ENCODE assay signal across 8 mouse cellular contexts in genomic region chr11:106192657-106193370, GRCm38 (mm10). TPM values are rescaled to one million over a fixed set of nuclear protein-coding genes. Genes with fewer than 3 reads are reported as not detected.
DNase-seq lines count a peak whose midpoint lies in the region; ATAC-seq and TF ChIP-seq lines count a peak whose summit lies in the region.

No protein-coding gene starts in this region.

- peaks cover 33% of the 10 kb centered on the region for H3K36me3 ChIP-seq in G1E (replicated peaks)
- peaks cover 16% of the 10 kb centered on the region for H3K36me3 ChIP-seq in forebrain, embryonic 15.5 days
- peaks cover 8% of the 10 kb centered on the region for H3K36me3 ChIP-seq in midbrain, embryonic 16.5 days (ENCODE audit: control insufficient read depth, insufficient read depth, low read length)

- peak; percentile 55 for DNase-seq in cerebellum, adult 9-10 months
- DNase-seq in cerebellum, postnatal 36 days: no peak
- DNase-seq in G1E (ENCODE audit: low spot score): no peak
- peak; percentile 55 to 65 for DNase-seq in kidney, postnatal 25 days
- no peak for DNase-seq in layer of hippocampus, postnatal 36 days
- no peak for DNase-seq in adrenal gland, adult 8-10 months

- peak overlapping the region; percentile 79 for H3K4me3 ChIP-seq in G1E (ENCODE audit: low read depth, low read length)
- peak overlapping the region; percentile 79 for H3K4me3 ChIP-seq in forebrain, embryonic 15.5 days
- H3K4me3 ChIP-seq in midbrain, embryonic 16.5 days (ENCODE audit: low read depth, low read length): peak overlapping the region; percentile 77

- peak overlapping the region; percentile 89 for H3K27ac ChIP-seq in forebrain, embryonic 15.5 days (replicated peaks)
- H3K27ac ChIP-seq in midbrain, embryonic 16.5 days (ENCODE audit: low read length): peak overlapping the region; percentile 85

- ATAC-seq in G1E (ENCODE audit: extremely low read depth, insufficient number of reproducible peaks, low FRiP score, poor library complexity, severe bottlenecking): no peak
- ATAC-seq in forebrain, embryonic 15.5 days (replicated peaks): peak; percentile 36; the same call in 1 of the 2 replicates
- peak; percentile 49; the same call in 1 of the 2 replicates for ATAC-seq in midbrain, embryonic 16.5 days

- 9% methylated on average over 19 of the region's 19 CpGs for WGBS in forebrain, embryonic 15.5 days
- WGBS in midbrain, embryonic 16.5 days: 12% methylated on average over 19 of the region's 19 CpGs

- H3K27me3 ChIP-seq in G1E (ENCODE audit: insufficient read depth, low read length): no peaks in the 10 kb centered on the region
- H3K27me3 ChIP-seq in forebrain, embryonic 15.5 days: no peaks in the 10 kb centered on the region
- H3K27me3 ChIP-seq in midbrain, embryonic 16.5 days (ENCODE audit: control insufficient read depth, insufficient read depth, low read depth, low read length): no peaks in the 10 kb centered on the region

- no peak for TF ChIP-seq CTCF in G1E (IDR thresholded peaks at IDR 0.05; ENCODE audit: low read depth, low read length)

- peak overlapping the region; percentile 84 for H3K9ac ChIP-seq in forebrain, embryonic 15.5 days (replicated peaks)
- peak overlapping the region; percentile 83 for H3K9ac ChIP-seq in midbrain, embryonic 16.5 days (ENCODE audit: low read depth, low read length)

- H3K4me1 ChIP-seq in G1E (ENCODE audit: insufficient read depth, low read depth, low read length): peaks cover 24% of the 10 kb centered on the region
- peaks cover 13% of the 10 kb centered on the region for H3K4me1 ChIP-seq in forebrain, embryonic 15.5 days
- peaks cover 10% of the 10 kb centered on the region for H3K4me1 ChIP-seq in midbrain, embryonic 16.5 days (ENCODE audit: control insufficient read depth, insufficient read depth, low read length)

- H3K4me2 ChIP-seq in forebrain, embryonic 15.5 days (replicated peaks): peak overlapping the region; percentile 66
- peak overlapping the region; percentile 75 for H3K4me2 ChIP-seq in midbrain, embryonic 16.5 days (ENCODE audit: low read length)

- no peaks in the 10 kb centered on the region for H3K9me3 ChIP-seq in G1E (replicated peaks)
- no peaks in the 10 kb centered on the region for H3K9me3 ChIP-seq in forebrain, embryonic 15.5 days
- H3K9me3 ChIP-seq in midbrain, embryonic 16.5 days (replicated peaks; ENCODE audit: control insufficient read depth, low read length, poor library complexity, severe bottlenecking): no peaks in the 10 kb centered on the region

RNA-seq across cellular contexts. Expression of gene Strada, which starts 9.2 kb away (rescaled TPM):
- total RNA-seq in G1E (2014; fragmentation: Nextera tagmentation): 28.9 and 40.2 TPM in 2 replicates
- 19.5 and 21.1 TPM in 2 replicates for total RNA-seq in G1E (2017)
- 32.3 and 36.2 TPM in 2 replicates for polyA plus RNA-seq in G1E (2012)
- polyA plus RNA-seq in forebrain, embryonic 15.5 days (2015; fragmentation: Nextera tagmentation; extraction: Ambion mirVana): 30.1 and 32.2 TPM in 2 replicates
- polyA plus RNA-seq in midbrain, embryonic 16.5 days (2015; fragmentation: Nextera tagmentation; extraction: Ambion mirVana): 25.1 and 28.2 TPM in 2 replicates
- 10 to 100 TPM; 27.5 to 29.9 TPM for total RNA-seq in layer of hippocampus, postnatal 36 days (2021)
- total RNA-seq in adrenal gland, adult 8-10 months (2022): 10 to 100 TPM; 15.1 to 26.8 (median 19.3) TPM

RNA-seq across cellular contexts. Expression of gene Ccdc47, which starts 23.3 kb away (rescaled TPM):
- total RNA-seq in G1E (2014; fragmentation: Nextera tagmentation) (78.5 and 92.2 TPM in 2 replicates), G1E (2017) (90.1 and 129 TPM in 2 replicates)
- polyA plus RNA-seq in G1E (2012): 3.8 and 3.9 TPM in 2 replicates
- 88.5 and 97.6 TPM in 2 replicates for polyA plus RNA-seq in forebrain, embryonic 15.5 days (2015; fragmentation: Nextera tagmentation; extraction: Ambion mirVana)
- 115 and 131 TPM in 2 replicates for polyA plus RNA-seq in midbrain, embryonic 16.5 days (2015; fragmentation: Nextera tagmentation; extraction: Ambion mirVana)
- total RNA-seq in layer of hippocampus, postnatal 36 days (2021): 100 to 1,000 TPM in 1 of 2 experiments, 10 to 100 TPM in 1; 82.8 to 101 TPM
- 100 to 1,000 TPM in 3 of 4 experiments, 10 to 100 TPM in 1; 84.3 to 125 (median 116) TPM for total RNA-seq in adrenal gland, adult 8-10 months (2022)

RNA-seq across cellular contexts. Expression of gene Ddx42, which starts 23.9 kb away (rescaled TPM):
- total RNA-seq in G1E (2014; fragmentation: Nextera tagmentation): 63.7 and 71.8 TPM in 2 replicates
- total RNA-seq in G1E (2017): 89.0 and 112 TPM in 2 replicates
- polyA plus RNA-seq in G1E (2012): 28.4 and 50.3 TPM in 2 replicates
- 102 and 103 TPM in 2 replicates for polyA plus RNA-seq in forebrain, embryonic 15.5 days (2015; fragmentation: Nextera tagmentation; extraction: Ambion mirVana)
- polyA plus RNA-seq in midbrain, embryonic 16.5 days (2015; fragmentation: Nextera tagmentation; extraction: Ambion mirVana): 92.1 and 95.0 TPM in 2 replicates
- 10 to 100 TPM; 69.9 to 70.9 TPM for total RNA-seq in layer of hippocampus, postnatal 36 days (2021)
- 10 to 100 TPM; 53.4 to 71.6 (median 64.1) TPM for total RNA-seq in adrenal gland, adult 8-10 months (2022)

RNA-seq across cellular contexts. Expression of gene Limd2, which starts 32.2 kb away (rescaled TPM):
- total RNA-seq in G1E (2014; fragmentation: Nextera tagmentation): 258 and 309 TPM in 2 replicates
- total RNA-seq in G1E (2017): 77.5 and 94.4 TPM in 2 replicates
- polyA plus RNA-seq in G1E (2012): 365 and 413 TPM in 2 replicates
- polyA plus RNA-seq in forebrain, embryonic 15.5 days (2015; fragmentation: Nextera tagmentation; extraction: Ambion mirVana): 222 and 233 TPM in 2 replicates
- 143 and 158 TPM in 2 replicates for polyA plus RNA-seq in midbrain, embryonic 16.5 days (2015; fragmentation: Nextera tagmentation; extraction: Ambion mirVana)
- total RNA-seq in layer of hippocampus, postnatal 36 days (2021): 100 to 1,000 TPM; 138 to 144 TPM
- total RNA-seq in adrenal gland, adult 8-10 months (2022): 10 to 100 TPM in 3 of 4 experiments, 1 to 10 TPM in 1; 9.6 to 18.9 (median 14.3) TPM

RNA-seq across cellular contexts. Expression of gene Gm10840, which starts 32.2 kb away (rescaled TPM):
- total RNA-seq in G1E (2014; fragmentation: Nextera tagmentation) (not detected in 2 replicates), G1E (2017) (not detected in 2 replicates)
- not detected in 2 replicates for polyA plus RNA-seq in G1E (2012)
- polyA plus RNA-seq in forebrain, embryonic 15.5 days (2015; fragmentation: Nextera tagmentation; extraction: Ambion mirVana): 0.74 and 1.3 TPM in 2 replicates
- polyA plus RNA-seq in midbrain, embryonic 16.5 days (2015; fragmentation: Nextera tagmentation; extraction: Ambion mirVana): not detected in 2 replicates
- total RNA-seq in layer of hippocampus, postnatal 36 days (2021): 1 to 10 TPM in 1 of 2 experiments, not detected in 1; 2.2 TPM
- not detected for total RNA-seq in adrenal gland, adult 8-10 months (2022)

Comparison
In these comparisons a context has a peak if more than half of its experiments do, and no peak if none do; other contexts are left out.
1. DNase-seq: peak in cerebellum, adult 9-10 months (single experiment) and kidney, postnatal 25 days (2 of 2); none in cerebellum, postnatal 36 days (0 of 2), G1E (single experiment), layer of hippocampus, postnatal 36 days (0 of 2) and adrenal gland, adult 8-10 months (single experiment).
2. Peak in every context shown above with its lines, with median percentiles within 50 percentile points of each other: H3K4me3 ChIP-seq.